Mouse (Mus musculus): ENCODE measurements around the gene Epha2.

DNA sequence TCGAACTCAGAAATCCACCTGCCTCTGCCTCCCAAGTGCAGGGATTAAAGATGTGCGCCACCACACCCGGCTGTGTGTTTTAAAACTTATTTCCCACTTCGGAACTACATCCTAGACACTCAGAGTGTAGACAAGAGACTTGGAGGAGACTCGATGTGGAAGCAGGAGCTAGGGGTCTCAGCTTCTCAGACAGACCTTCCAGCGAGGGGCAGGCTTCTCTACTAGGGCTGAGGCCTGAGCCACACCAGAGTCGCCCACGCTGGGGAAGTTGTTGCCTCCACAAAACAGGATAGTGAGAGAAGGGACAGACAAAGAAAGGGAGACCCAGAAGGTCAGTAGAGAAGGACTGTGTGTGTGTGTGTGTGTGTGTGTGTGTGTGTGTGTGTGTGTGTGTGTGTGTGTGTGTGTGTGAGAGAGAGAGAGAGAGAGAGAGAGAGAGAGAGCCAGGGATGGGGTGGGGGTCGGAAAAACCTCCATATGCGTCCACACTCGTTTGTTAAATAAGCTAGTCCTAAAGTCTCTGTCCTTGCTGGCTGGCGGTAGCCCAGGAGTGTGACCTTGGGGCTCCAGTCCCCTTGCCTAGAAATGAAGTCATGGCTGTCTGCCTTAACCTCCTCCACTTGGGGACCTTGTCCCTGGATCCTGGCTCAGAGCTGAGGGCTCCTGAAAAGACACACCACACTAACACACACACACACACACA, 17.7 kb upstream of the Epha2 start:
- 0 out of 2 replicates have a peak, but pooled peaks have one; percentile 4 for TF ChIP-seq HCFC1 (IDR thresholded peaks at IDR 0.05; ENCODE audit: borderline replicate concordance, insufficient read depth, low read length)
- no peak for TF ChIP-seq ZC3H11A (IDR thresholded peaks at IDR 0.05; ENCODE audit: borderline replicate concordance, low read depth, low read length)
- no peak; the same call in 1 of the 2 replicates for TF ChIP-seq CHD2 (IDR thresholded peaks at IDR 0.05; ENCODE audit: low read depth, low read length)
- 0 out of 2 replicates have a peak, but pooled peaks have one; percentile 17 for TF ChIP-seq ZNF384 (IDR thresholded peaks at IDR 0.05; ENCODE audit: low read depth, low read length)
